Mouse (Mus musculus) cerebellum, postnatal 36 days (tissue): ENCODE measurements around the gene Skap2.

Source experiments
- DNase-seq, 2 experiments: peaks; one replicate each; pipeline ENCODE4 v3.0.0; 2021 to 2022; ENCODE audit warnings: mixed read lengths in 2 of 2

The Skap2 gene

GRCm38 (mm10) chr6:51833362-51833761 is 179.0 kb downstream of the Skap2 start:
- no peak for DNase-seq

DNA sequence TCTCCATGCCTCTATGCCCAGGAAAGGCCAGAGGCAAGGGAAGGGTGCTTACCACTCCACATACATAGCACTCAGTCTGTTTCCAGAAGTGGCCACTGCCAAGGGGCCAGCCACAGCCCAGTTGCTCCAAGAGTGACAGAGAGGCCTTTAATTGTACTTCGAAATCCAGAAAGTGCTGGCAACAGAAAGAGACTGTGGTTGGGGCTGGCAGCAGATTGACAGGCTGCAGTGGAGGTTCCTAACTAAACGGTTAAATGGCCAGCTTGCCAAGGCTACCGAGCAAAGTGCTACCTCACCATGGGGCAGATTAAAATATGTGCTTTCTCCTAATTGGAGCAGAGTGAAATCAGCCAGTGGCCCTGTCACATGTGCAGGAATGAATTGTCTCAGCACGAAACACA is 186.7 kb downstream of the Skap2 start:
- no peak for DNase-seq

- DNase-seq = no peak
Observed at GRCm38 (mm10) chr6:51824136-51824830, 188.1 kb downstream of the Skap2 start.

DNA sequence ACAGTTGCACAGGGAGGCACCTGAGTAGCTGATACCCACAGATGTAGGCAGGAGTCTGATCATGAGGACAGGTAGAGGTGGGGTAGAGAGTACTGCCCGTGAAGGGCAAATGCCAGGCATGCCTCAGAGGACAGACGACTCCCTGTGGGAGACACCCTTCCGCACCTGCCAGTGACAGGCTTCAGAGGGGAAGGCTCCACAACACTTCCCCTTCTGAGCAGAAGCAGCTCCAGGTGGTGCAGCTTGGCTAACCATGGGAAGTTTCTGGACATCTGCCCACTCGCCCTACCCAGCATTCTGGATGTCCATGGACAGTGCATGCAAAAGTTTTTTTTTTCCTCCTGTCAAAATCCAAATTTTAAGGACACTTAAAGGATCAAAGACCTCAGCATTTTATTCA is 190.3 kb downstream of the Skap2 start:
- peak; percentile 87 for DNase-seq

GRCm38 (mm10) chr6:51820853-51821252 is 191.5 kb downstream of the Skap2 start:
- DNase-seq = no peak

DNA sequence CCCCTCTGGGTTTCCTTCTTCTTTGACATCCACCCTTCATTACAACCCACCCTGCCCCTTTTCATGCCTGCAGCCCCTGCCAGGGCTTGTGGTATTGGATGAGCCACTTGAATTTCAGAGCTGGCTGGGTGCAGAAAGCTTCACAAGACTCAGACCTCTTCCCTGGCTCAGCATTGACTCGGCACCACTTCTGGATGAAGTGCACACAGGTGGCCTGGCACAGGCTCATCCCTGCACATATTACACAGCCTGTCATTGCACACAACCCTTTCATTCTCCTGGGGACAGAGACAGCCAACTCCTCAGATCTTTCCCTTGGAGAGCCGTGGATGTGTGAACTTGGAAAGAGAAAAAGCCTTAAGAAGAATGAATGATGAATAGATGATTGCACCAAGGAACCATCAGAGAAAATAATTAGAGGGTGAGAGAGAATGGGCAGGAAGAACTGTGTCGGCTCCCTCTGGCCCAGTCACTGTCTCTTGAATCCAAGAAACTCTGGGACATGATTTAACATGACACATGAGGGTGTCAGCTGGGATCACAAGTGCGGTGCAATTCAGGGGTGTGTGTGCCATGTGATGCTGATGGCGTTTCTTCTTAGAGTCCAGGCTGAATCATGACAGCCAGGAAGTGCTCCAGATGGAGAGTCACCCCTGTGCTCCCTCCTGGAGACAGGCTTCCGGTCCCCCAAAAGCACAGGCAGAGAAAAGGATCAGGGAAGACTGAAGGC is 195.3 kb downstream of the Skap2 start:
- no peak for DNase-seq

GRCm38 (mm10) chr6:51810906-51811305 is 201.4 kb downstream of the Skap2 start:
- peak in 1 of 2 experiments; percentile 25 for DNase-seq

DNA sequence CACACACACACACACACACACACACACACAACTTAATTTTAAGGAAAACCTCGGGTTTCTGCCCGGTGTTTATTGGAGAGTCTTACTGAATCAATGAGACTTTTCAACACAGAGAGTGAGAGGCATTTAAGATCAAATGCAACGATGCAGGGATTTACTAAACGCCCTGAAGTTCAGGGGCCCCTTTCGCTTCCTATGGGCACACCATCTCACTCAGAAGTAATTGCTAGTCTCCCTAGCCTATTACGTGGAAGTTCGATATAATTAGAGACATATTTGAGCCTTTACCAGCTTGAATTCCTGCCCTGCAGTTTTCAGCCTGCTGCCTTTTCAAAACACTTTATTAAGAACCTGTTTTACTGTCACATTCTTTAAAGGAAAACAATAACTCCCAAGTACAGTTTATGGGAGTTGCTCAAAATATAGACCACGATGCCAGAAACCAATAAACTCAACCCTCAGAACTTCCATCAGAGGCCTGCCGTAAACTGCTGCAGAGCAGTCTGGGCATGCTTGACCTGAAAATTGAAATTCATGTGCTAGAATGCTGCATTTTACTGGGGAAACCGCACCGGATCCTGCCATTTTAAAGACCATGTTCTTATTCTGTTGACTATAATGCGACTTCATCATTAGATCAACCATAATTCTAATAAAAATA is 203.1 kb downstream of the Skap2 start:
- DNase-seq = no peak

GRCm38 (mm10) chr6:51808011-51808410 is 204.3 kb downstream of the Skap2 start:
- no peak for DNase-seq
